Mouse (Mus musculus): ENCODE results near the gene Nup214.

GRCm38 (mm10) chr2:31943011-31943410, 31.2 kb upstream of the Nup214 start:
- TF ChIP-seq CTCF (IDR thresholded peaks at IDR 0.05; ENCODE audit: low read depth, low read length) (no peak), EP300 (IDR thresholded peaks at IDR 0.05; ENCODE audit: insufficient read depth, low read depth, low read length) (no peak), POLR2A (IDR thresholded peaks at IDR 0.05; ENCODE audit: insufficient read depth, low read length) (no peak)

All from ES-Bruce4 (cell line).